Mouse (Mus musculus): Measurements from ENCODE around the gene Shisa4. TPM values are rescaled to one million over a fixed set of nuclear protein-coding genes. Genes with fewer than 3 reads are reported as not detected.

Gene Shisa4
- polyA plus RNA-seq, 1 experiment from 2014 or later, result 27.5 TPM

- Histone ChIP-seq H3K4me3 (no peak overlapping the region), H3K9ac (no peak overlapping the region), H3K9me3 (no peaks in the 10 kb centered on the region), H3K27ac (replicated peaks) (peak overlapping the region; percentile 57; the same call in 1 of the 2 replicates), H3K27me3 (replicated peaks) (0 out of 2 replicates have a peak, but pooled peaks cover 3% of the 10 kb centered on the region), H3K36me3 (peaks cover 39% of the 10 kb centered on the region), H3K4me1 (peaks cover 37% of the 10 kb centered on the region), H3K4me2 (no peak overlapping the region)
- 70% methylated on average over 15 of the region's 15 CpGs for WGBS
- ATAC-seq (ENCODE audit: extremely low read depth, insufficient number of reproducible peaks, low FRiP score, low TSS enrichment), result no peak
These were observed 5.3 kb upstream of the Shisa4 start for GRCm38 (mm10) chr1:135380071-135380991.

- H3K27me3 ChIP-seq (replicated peaks), result 0 out of 2 replicates have a peak, but pooled peaks cover 3% of the 10 kb centered on the region
- H3K9ac ChIP-seq, result peak overlapping the region; percentile 67; the same call in 1 of the 2 replicates
- ATAC-seq (ENCODE audit: extremely low read depth, insufficient number of reproducible peaks, low FRiP score, low TSS enrichment), result no peak
- peak overlapping the region; percentile 70 for H3K27ac ChIP-seq (replicated peaks)
- H3K4me2 ChIP-seq, result peak overlapping the region; percentile 46
- no peak overlapping the region for H3K4me3 ChIP-seq
- H3K36me3 ChIP-seq, result peaks cover 26% of the 10 kb centered on the region
- no peaks in the 10 kb centered on the region for H3K9me3 ChIP-seq
- 38% methylated on average over 2 of the region's 2 CpGs for WGBS
- peaks cover 47% of the 10 kb centered on the region for H3K4me1 ChIP-seq
These were observed 4.0 kb upstream of the Shisa4 start for GRCm38 (mm10) chr1:135379048-135379447.

- 25% methylated on average over 9 of the region's 9 CpGs for WGBS
- H3K4me3 ChIP-seq, result no peak overlapping the region
- no peak for ATAC-seq (ENCODE audit: extremely low read depth, insufficient number of reproducible peaks, low FRiP score, low TSS enrichment)
- peak overlapping the region; percentile 67 for H3K9ac ChIP-seq
- H3K4me1 ChIP-seq, result peaks cover 50% of the 10 kb centered on the region
- peak overlapping the region; percentile 46 for H3K4me2 ChIP-seq
- 0 out of 2 replicates have a peak, but pooled peaks cover 3% of the 10 kb centered on the region for H3K27me3 ChIP-seq (replicated peaks)
- peak overlapping the region; percentile 70 for H3K27ac ChIP-seq (replicated peaks)
- H3K36me3 ChIP-seq, result peaks cover 21% of the 10 kb centered on the region
- H3K9me3 ChIP-seq, result no peaks in the 10 kb centered on the region
These were observed 3.5 kb upstream of the Shisa4 start for GRCm38 (mm10) chr1:135378576-135378975.

DNA sequence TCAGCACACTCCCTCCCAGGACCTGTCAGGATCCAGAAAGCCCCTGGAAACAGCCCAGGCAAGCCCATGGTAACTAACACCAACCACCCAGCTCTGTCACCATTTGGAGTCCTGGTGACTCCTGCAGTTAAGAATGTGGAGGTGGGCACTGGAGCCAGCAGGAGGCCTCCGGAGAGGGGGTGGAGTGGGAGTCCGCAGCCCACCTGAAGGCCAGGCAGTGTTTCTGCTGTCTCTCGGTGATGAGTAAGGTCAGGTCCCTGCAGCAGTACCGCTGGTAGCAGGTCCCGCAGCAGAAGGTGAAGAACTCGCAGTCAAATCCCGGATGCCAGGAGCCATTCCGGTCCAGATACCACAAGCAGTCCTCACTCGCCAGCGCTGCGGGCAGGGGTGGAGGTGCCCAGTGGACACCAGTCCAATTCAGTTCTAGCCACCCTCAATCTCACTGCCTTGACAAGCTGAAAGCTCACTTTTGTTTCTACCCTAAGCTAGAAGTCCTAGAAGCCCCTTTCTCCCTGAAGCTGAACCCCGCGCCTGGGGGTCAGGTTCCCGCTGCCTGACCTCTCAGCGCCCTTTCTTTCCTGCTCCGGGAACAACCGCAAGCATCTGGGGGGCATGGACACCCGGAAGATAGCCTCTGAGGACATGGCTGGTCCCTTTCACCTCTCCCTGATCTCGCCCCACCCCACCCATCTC lies 716 bp downstream of the Shisa4 start:
- Histone ChIP-seq H3K4me3 (peak overlapping the region; percentile 70), H3K27me3 (replicated peaks) (peaks cover 18% of the 10 kb centered on the region), H3K9ac (peak overlapping the region; percentile 85), H3K4me1 (peaks cover 50% of the 10 kb centered on the region), H3K27ac (replicated peaks) (peak overlapping the region; percentile 44; the same call in 1 of the 2 replicates), H3K4me2 (peak overlapping the region; percentile 97), H3K36me3 (no peaks in the 10 kb centered on the region), H3K9me3 (no peaks in the 10 kb centered on the region)
- 4% methylated on average over 19 of the region's 19 CpGs for WGBS
- ATAC-seq (ENCODE audit: extremely low read depth, insufficient number of reproducible peaks, low FRiP score, low TSS enrichment), result no peak

DNA sequence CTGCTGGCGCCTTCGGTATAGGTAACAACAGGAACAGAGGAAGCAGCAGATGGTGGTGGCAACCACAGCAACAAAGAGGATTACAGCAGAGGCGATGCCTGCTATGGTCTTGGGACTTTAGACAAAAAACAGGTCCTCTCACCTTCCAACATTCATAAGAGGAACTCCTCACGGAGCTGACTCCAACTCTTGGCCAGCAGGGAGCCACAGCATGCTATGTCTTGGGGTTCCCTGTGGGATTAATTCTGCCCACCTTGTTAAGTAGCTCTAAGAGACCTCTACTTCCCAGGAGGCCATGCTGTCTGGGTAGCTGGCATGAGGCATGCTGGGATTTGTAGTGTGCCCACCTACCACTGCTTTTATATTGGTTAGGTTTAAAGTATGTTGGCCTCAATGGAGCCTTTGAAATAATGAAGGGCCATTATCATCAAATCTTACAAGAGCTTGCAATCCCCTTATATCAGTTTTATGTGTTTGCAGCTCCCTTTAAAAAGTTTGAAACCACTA lies 1.8 kb downstream of the Shisa4 start:
- Histone ChIP-seq H3K27ac (replicated peaks) (no peak overlapping the region), H3K4me1 (peaks cover 49% of the 10 kb centered on the region), H3K9ac (no peak overlapping the region), H3K27me3 (replicated peaks) (peaks cover 19% of the 10 kb centered on the region), H3K4me3 (no peak overlapping the region), H3K4me2 (0 out of 2 replicates have a peak overlapping the region, but pooled peaks have one; percentile 8), H3K9me3 (no peaks in the 10 kb centered on the region), H3K36me3 (no peaks in the 10 kb centered on the region)
- 71% methylated on average over 4 of the region's 4 CpGs for WGBS
- no peak for ATAC-seq (ENCODE audit: extremely low read depth, insufficient number of reproducible peaks, low FRiP score, low TSS enrichment)

GRCm38 (mm10) chr1:135369415-135369814 lies 5.6 kb downstream of the Shisa4 start:
- Histone ChIP-seq H3K4me1 (peaks cover 51% of the 10 kb centered on the region), H3K27ac (replicated peaks) (no peak overlapping the region), H3K9me3 (no peaks in the 10 kb centered on the region), H3K4me2 (no peak overlapping the region), H3K36me3 (no peaks in the 10 kb centered on the region), H3K27me3 (replicated peaks) (peaks cover 26% of the 10 kb centered on the region), H3K9ac (no peak overlapping the region; the same call in 1 of the 2 replicates), H3K4me3 (no peak overlapping the region)
- no peak for ATAC-seq (ENCODE audit: extremely low read depth, insufficient number of reproducible peaks, low FRiP score, low TSS enrichment)
- WGBS, result 76% methylated on average over 5 of the region's 5 CpGs

DNA sequence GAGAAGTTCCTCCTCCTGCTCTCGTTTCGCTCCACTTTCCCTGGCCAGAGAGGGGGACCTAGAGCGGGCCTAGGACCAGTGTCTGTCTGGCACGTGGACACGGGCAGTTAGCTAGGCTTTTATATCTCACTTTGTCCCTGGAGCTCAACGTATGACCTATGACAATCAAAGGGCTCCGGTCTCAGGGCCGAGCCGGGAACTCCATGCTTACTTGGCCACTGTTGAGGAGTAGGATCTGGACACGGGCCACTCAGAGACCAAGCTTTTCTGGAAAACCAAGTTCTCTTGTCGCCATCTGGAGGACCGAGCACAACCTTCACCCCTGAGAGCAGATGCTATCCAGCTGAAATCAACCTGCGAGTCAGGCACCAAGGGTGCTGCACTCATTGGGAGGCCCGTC lies 6.1 kb downstream of the Shisa4 start:
- peak overlapping the region; percentile 96 for H3K4me2 ChIP-seq
- ATAC-seq (ENCODE audit: extremely low read depth, insufficient number of reproducible peaks, low FRiP score, low TSS enrichment), result no peak
- peak overlapping the region; percentile 82 for H3K9ac ChIP-seq
- no peak overlapping the region for H3K27ac ChIP-seq (replicated peaks)
- H3K4me1 ChIP-seq, result peaks cover 46% of the 10 kb centered on the region
- H3K9me3 ChIP-seq, result no peaks in the 10 kb centered on the region
- peaks cover 26% of the 10 kb centered on the region for H3K27me3 ChIP-seq (replicated peaks)
- 8% methylated on average over 14 of the region's 14 CpGs for WGBS
- H3K36me3 ChIP-seq, result no peaks in the 10 kb centered on the region
- peak overlapping the region; percentile 54 for H3K4me3 ChIP-seq

DNA sequence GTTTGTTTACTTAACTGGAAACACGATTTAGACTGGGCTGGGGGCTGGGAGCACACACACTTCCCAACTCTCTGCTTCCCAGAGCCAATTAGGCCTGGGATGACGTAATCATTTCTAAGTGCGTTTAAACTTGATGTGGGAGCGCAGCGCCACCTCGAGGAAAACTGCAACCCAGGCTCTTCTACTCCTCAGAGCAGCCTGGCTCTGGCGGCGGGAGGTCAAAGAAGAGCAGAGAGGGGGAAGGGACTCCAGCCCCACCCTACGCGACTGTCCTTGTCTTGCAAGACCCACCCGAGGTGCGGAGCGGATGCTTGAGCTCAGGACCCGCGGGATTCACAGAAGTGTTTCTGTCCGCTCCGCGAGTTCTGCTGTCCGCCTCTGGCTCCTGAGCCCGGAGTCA lies 6.8 kb downstream of the Shisa4 start:
- peak overlapping the region; percentile 82 for H3K9ac ChIP-seq
- under 1% methylated on average over 20 of the region's 20 CpGs for WGBS
- no peaks in the 10 kb centered on the region for H3K9me3 ChIP-seq
- H3K36me3 ChIP-seq, result no peaks in the 10 kb centered on the region
- H3K4me2 ChIP-seq, result peak overlapping the region; percentile 96
- peak; percentile 33; the same call in 1 of the 2 replicates for ATAC-seq (ENCODE audit: extremely low read depth, insufficient number of reproducible peaks, low FRiP score, low TSS enrichment)
- H3K27ac ChIP-seq (replicated peaks), result no peak overlapping the region
- H3K4me3 ChIP-seq, result peak overlapping the region; percentile 54
- peaks cover 40% of the 10 kb centered on the region for H3K4me1 ChIP-seq
- peaks cover 26% of the 10 kb centered on the region for H3K27me3 ChIP-seq (replicated peaks)

DNA sequence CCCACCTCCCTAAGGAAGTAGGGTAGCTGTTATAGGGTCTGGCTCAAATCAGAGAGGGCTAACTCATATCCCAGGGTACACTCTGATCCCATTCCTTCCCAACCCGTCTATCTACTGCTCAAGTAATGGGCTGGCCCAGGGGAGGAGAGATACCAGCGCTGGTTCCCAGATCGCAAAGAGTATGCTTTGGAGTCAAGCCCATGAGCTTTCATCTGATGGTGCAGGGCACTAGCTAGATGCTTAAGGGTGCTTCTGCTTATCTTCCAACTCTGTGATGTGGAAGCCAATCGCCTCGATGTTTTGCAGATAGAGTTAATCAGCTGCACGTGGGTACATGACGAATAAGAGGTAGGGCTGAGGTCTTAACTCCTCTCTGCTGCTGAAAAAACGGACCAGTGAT lies 7.4 kb downstream of the Shisa4 start:
- 41% methylated on average over 8 of the region's 8 CpGs for WGBS
- H3K9ac ChIP-seq, result no peak overlapping the region
- H3K27ac ChIP-seq (replicated peaks), result no peak overlapping the region
- no peak for ATAC-seq (ENCODE audit: extremely low read depth, insufficient number of reproducible peaks, low FRiP score, low TSS enrichment)
- H3K4me2 ChIP-seq, result no peak overlapping the region
- no peak overlapping the region for H3K4me3 ChIP-seq
- H3K4me1 ChIP-seq, result peaks cover 34% of the 10 kb centered on the region
- no peaks in the 10 kb centered on the region for H3K36me3 ChIP-seq
- H3K9me3 ChIP-seq, result no peaks in the 10 kb centered on the region
- peaks cover 26% of the 10 kb centered on the region for H3K27me3 ChIP-seq (replicated peaks)

- Histone ChIP-seq H3K27me3 (replicated peaks) (peaks cover 26% of the 10 kb centered on the region), H3K27ac (replicated peaks) (no peak overlapping the region), H3K4me1 (peaks cover 31% of the 10 kb centered on the region), H3K9ac (0 out of 2 replicates have a peak overlapping the region, but pooled peaks have one; percentile 30), H3K36me3 (no peaks in the 10 kb centered on the region), H3K4me2 (no peak overlapping the region), H3K9me3 (no peaks in the 10 kb centered on the region), H3K4me3 (no peak overlapping the region)
- WGBS, result 45% methylated on average over 7 of the region's 7 CpGs
- no peak for ATAC-seq (ENCODE audit: extremely low read depth, insufficient number of reproducible peaks, low FRiP score, low TSS enrichment)
These were observed 8.0 kb downstream of the Shisa4 start for GRCm38 (mm10) chr1:135367005-135367404.

DNA sequence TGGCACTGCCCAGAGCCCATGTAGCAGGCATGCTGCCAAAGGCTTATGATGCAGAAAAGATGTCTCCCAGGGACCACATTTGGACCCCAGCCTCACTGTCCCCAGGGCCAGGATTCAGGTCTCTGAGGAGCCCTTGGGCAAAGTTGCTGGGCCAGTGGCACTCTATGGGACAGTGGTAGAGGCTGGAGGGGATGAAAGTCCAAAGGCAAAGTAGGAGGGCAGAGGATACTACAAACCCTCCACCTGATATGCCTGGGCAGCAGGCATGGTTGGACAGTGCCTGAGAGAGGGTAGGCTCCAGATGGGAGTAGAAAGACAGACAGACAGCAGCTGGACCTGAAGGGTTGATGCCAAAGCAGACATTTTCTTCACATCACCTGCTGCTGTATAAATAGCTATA lies 8.7 kb downstream of the Shisa4 start:
- no peaks in the 10 kb centered on the region for H3K36me3 ChIP-seq
- peaks cover 26% of the 10 kb centered on the region for H3K27me3 ChIP-seq (replicated peaks)
- no peak overlapping the region for H3K4me3 ChIP-seq
- H3K4me2 ChIP-seq, result no peak overlapping the region
- peaks cover 30% of the 10 kb centered on the region for H3K4me1 ChIP-seq
- ATAC-seq (ENCODE audit: extremely low read depth, insufficient number of reproducible peaks, low FRiP score, low TSS enrichment), result no peak
- H3K27ac ChIP-seq (replicated peaks), result no peak overlapping the region
- no peaks in the 10 kb centered on the region for H3K9me3 ChIP-seq
- no peak overlapping the region for H3K9ac ChIP-seq

All from heart, embryonic 13.5 days (tissue).